Mouse (Mus musculus) CH12.LX (cell line): Measurements from ENCODE around the gene Cfap161.

ENCODE experiments used
- CTCF ChIP-seq, 2 experiments: IDR thresholded peaks in 1 of 2; conservative IDR thresholded peaks in 1 of 2; 2 replicates each; pipeline ENCODE4 v1.5.1; 2011 to 2012; ENCODE audit warnings: low read depth in 2 of 2, low read length in 2 of 2, improper control_type of control experiment in 1 of 2, inconsistent platforms in 1 of 2, mild to moderate bottlenecking in 1 of 2, moderate library complexity in 1 of 2
- E2F4 ChIP-seq: IDR thresholded peaks from 2 replicates; pipeline ENCODE4 v1.6.1; 2011; ENCODE audit warnings: low read depth, low read length, improper control_type of control experiment; ENCODE audit not compliant: insufficient replicate concordance
- EP300 ChIP-seq: IDR thresholded peaks from 2 replicates; pipeline ENCODE4 v1.6.1; 2011; ENCODE audit warnings: low read length, improper control_type of control experiment
- GABPA ChIP-seq: IDR thresholded peaks from 2 replicates; pipeline ENCODE4 v1.6.1; 2012; ENCODE audit warnings: low read depth, low read length, improper control_type of control experiment, inconsistent platforms; ENCODE audit not compliant: insufficient replicate concordance
- MAFK ChIP-seq: IDR thresholded peaks from 2 replicates; pipeline ENCODE4 v1.6.1; 2011; ENCODE audit warnings: low read length, improper control_type of control experiment; ENCODE audit not compliant: insufficient replicate concordance
- POLR2A ChIP-seq: IDR thresholded peaks from 2 replicates; pipeline ENCODE4 v1.6.1; 2011; ENCODE audit warnings: low read depth, mild to moderate bottlenecking, improper control_type of control experiment, low read length
- SIN3A ChIP-seq: IDR thresholded peaks from 2 replicates; pipeline ENCODE4 v1.6.1; 2012; ENCODE audit warnings: low read length, improper control_type of control experiment, inconsistent platforms
- ZC3H11A ChIP-seq: IDR thresholded peaks from 2 replicates; pipeline ENCODE4 v1.6.1; 2012; ENCODE audit warnings: low read depth, mild to moderate bottlenecking, inconsistent platforms, low read length, improper control_type of control experiment

GRCm38 (mm10) chr7:83838525-83839224 lies 44.0 kb upstream of the Cfap161 start:
- TF ChIP-seq E2F4 (no peak), EP300 (no peak), CTCF (conservative IDR thresholded peaks at IDR 0.05 in 1 of 2, IDR thresholded peaks at IDR 0.05 in 1 of 2; ENCODE audit: low read depth in 2 of 2, low read length in 2 of 2) (no peak), ZC3H11A (no peak), POLR2A (no peak), GABPA (no peak), MAFK (no peak), SIN3A (no peak)
